Mouse (Mus musculus): ENCODE results near the gene Shc1. TPM values are rescaled to one million over a fixed set of nuclear protein-coding genes. Genes with fewer than 3 reads are reported as not detected.

The Shc1 gene
- polyA plus RNA-seq, 1 experiment: 86.3 TPM

- Histone ChIP-seq H3K36me3 (ENCODE audit: control insufficient read depth, insufficient read depth) (no peaks in the 10 kb centered on the region), H3K27me3 (ENCODE audit: control insufficient read depth, insufficient read depth, insufficient read length) (no peaks in the 10 kb centered on the region), H3K4me3 (ENCODE audit: insufficient read depth, poor library complexity, severe bottlenecking) (peak overlapping the region; percentile 46), H3K79me2 (ENCODE audit: control insufficient read depth, insufficient read depth) (no peaks in the 10 kb centered on the region), H3K79me3 (ENCODE audit: low read depth) (no peaks in the 10 kb centered on the region), H3ac (ENCODE audit: control insufficient read depth, insufficient read length, low read depth) (peak overlapping the region; percentile 60)
- TF ChIP-seq MYOG (IDR thresholded peaks at IDR 0.05; ENCODE audit: control insufficient read depth, extremely low read depth, insufficient read length) (no peak), MAX (IDR thresholded peaks at IDR 0.05) (no peak), USF1 (IDR thresholded peaks at IDR 0.05; ENCODE audit: low read depth) (no peak), CEBPB (IDR thresholded peaks at IDR 0.05; ENCODE audit: low read depth) (no peak), MYOD1 (IDR thresholded peaks at IDR 0.05; ENCODE audit: control insufficient read depth, insufficient read length, low read depth) (no peak), CTCF (IDR thresholded peaks at IDR 0.05; ENCODE audit: control insufficient read depth, insufficient read depth, insufficient read length) (no peak), FOSL1 (IDR thresholded peaks at IDR 0.05; ENCODE audit: insufficient read depth, low read length, poor library complexity, severe bottlenecking) (no peak)
These were observed 40.9 kb downstream of the Shc1 start for GRCm38 (mm10) chr3:89458965-89459807.

- H3ac ChIP-seq (ENCODE audit: control insufficient read depth, insufficient read length, low read depth): no peak overlapping the region
- no peak for TF ChIP-seq CEBPB (IDR thresholded peaks at IDR 0.05; ENCODE audit: low read depth)
- TF ChIP-seq MYOG (IDR thresholded peaks at IDR 0.05; ENCODE audit: control insufficient read depth, extremely low read depth, insufficient read length): no peak
- no peak for TF ChIP-seq USF1 (IDR thresholded peaks at IDR 0.05; ENCODE audit: low read depth)
- TF ChIP-seq MAX (IDR thresholded peaks at IDR 0.05): no peak
- no peak for TF ChIP-seq FOSL1 (IDR thresholded peaks at IDR 0.05; ENCODE audit: insufficient read depth, low read length, poor library complexity, severe bottlenecking)
- TF ChIP-seq MYOD1 (IDR thresholded peaks at IDR 0.05; ENCODE audit: control insufficient read depth, insufficient read length, low read depth): no peak
- no peak for TF ChIP-seq CTCF (IDR thresholded peaks at IDR 0.05; ENCODE audit: control insufficient read depth, insufficient read depth, insufficient read length)
- H3K27me3 ChIP-seq (ENCODE audit: control insufficient read depth, insufficient read depth, insufficient read length): no peaks in the 10 kb centered on the region
- H3K79me2 ChIP-seq (ENCODE audit: control insufficient read depth, insufficient read depth): no peaks in the 10 kb centered on the region
- H3K79me3 ChIP-seq (ENCODE audit: low read depth): no peaks in the 10 kb centered on the region
- H3K4me3 ChIP-seq (ENCODE audit: insufficient read depth, poor library complexity, severe bottlenecking): no peak overlapping the region
- no peaks in the 10 kb centered on the region for H3K36me3 ChIP-seq (ENCODE audit: control insufficient read depth, insufficient read depth)
These were observed 50.0 kb downstream of the Shc1 start for GRCm38 (mm10) chr3:89468268-89468667.

GRCm38 (mm10) chr3:89472280-89472679 lies 54.0 kb downstream of the Shc1 start:
- no peaks in the 10 kb centered on the region for H3K27me3 ChIP-seq (ENCODE audit: control insufficient read depth, insufficient read depth, insufficient read length)
- H3K79me3 ChIP-seq (ENCODE audit: low read depth): no peaks in the 10 kb centered on the region
- no peak overlapping the region for H3ac ChIP-seq (ENCODE audit: control insufficient read depth, insufficient read length, low read depth)
- H3K4me3 ChIP-seq (ENCODE audit: insufficient read depth, poor library complexity, severe bottlenecking): no peak overlapping the region
- no peaks in the 10 kb centered on the region for H3K79me2 ChIP-seq (ENCODE audit: control insufficient read depth, insufficient read depth)
- H3K36me3 ChIP-seq (ENCODE audit: control insufficient read depth, insufficient read depth): no peaks in the 10 kb centered on the region
- TF ChIP-seq USF1 (IDR thresholded peaks at IDR 0.05; ENCODE audit: low read depth): no peak
- no peak for TF ChIP-seq CEBPB (IDR thresholded peaks at IDR 0.05; ENCODE audit: low read depth)

- H3K79me2 ChIP-seq (ENCODE audit: control insufficient read depth, insufficient read depth): no peaks in the 10 kb centered on the region
- H3K4me3 ChIP-seq (ENCODE audit: insufficient read depth, poor library complexity, severe bottlenecking): no peak overlapping the region
- no peak overlapping the region for H3ac ChIP-seq (ENCODE audit: control insufficient read depth, insufficient read length, low read depth)
- TF ChIP-seq FOSL1 (IDR thresholded peaks at IDR 0.05; ENCODE audit: insufficient read depth, low read length, poor library complexity, severe bottlenecking): no peak
- no peak for TF ChIP-seq CTCF (IDR thresholded peaks at IDR 0.05; ENCODE audit: control insufficient read depth, insufficient read depth, insufficient read length)
- no peak for TF ChIP-seq MYOD1 (IDR thresholded peaks at IDR 0.05; ENCODE audit: control insufficient read depth, insufficient read length, low read depth)
- no peak for TF ChIP-seq MAX (IDR thresholded peaks at IDR 0.05)
- no peak for TF ChIP-seq USF1 (IDR thresholded peaks at IDR 0.05; ENCODE audit: low read depth)
- H3K36me3 ChIP-seq (ENCODE audit: control insufficient read depth, insufficient read depth): no peaks in the 10 kb centered on the region
- no peaks in the 10 kb centered on the region for H3K27me3 ChIP-seq (ENCODE audit: control insufficient read depth, insufficient read depth, insufficient read length)
- H3K79me3 ChIP-seq (ENCODE audit: low read depth): no peaks in the 10 kb centered on the region
These were observed 55.6 kb downstream of the Shc1 start for GRCm38 (mm10) chr3:89473838-89474237.

- Histone ChIP-seq H3ac (ENCODE audit: control insufficient read depth, insufficient read length, low read depth) (no peak overlapping the region), H3K79me2 (ENCODE audit: control insufficient read depth, insufficient read depth) (no peaks in the 10 kb centered on the region), H3K27me3 (ENCODE audit: control insufficient read depth, insufficient read depth, insufficient read length) (no peaks in the 10 kb centered on the region), H3K79me3 (ENCODE audit: low read depth) (no peaks in the 10 kb centered on the region), H3K4me3 (ENCODE audit: insufficient read depth, poor library complexity, severe bottlenecking) (no peak overlapping the region), H3K36me3 (ENCODE audit: control insufficient read depth, insufficient read depth) (no peaks in the 10 kb centered on the region)
- TF ChIP-seq MYOD1 (IDR thresholded peaks at IDR 0.05; ENCODE audit: control insufficient read depth, insufficient read length, low read depth) (no peak), FOSL1 (IDR thresholded peaks at IDR 0.05; ENCODE audit: insufficient read depth, low read length, poor library complexity, severe bottlenecking) (no peak), USF1 (IDR thresholded peaks at IDR 0.05; ENCODE audit: low read depth) (no peak)
These were observed 60.8 kb downstream of the Shc1 start for GRCm38 (mm10) chr3:89479055-89479454.

Other genes with a start within 250 kb of the Shc1 start
- gene Scamp3, start 241.0 kb upstream of the Shc1 start, polyA plus RNA-seq (2012; fragmentation: generic; extraction: Trizol): 139 TPM
- 27.4 TPM for gene Fam189b, start 235.3 kb upstream of the Shc1 start, polyA plus RNA-seq (2012; fragmentation: generic; extraction: Trizol)
- gene Gba, start 215.5 kb upstream of the Shc1 start, polyA plus RNA-seq (2012; fragmentation: generic; extraction: Trizol): 40.6 TPM
- 9.1 TPM for gene Thbs3, start 203.3 kb upstream of the Shc1 start, polyA plus RNA-seq (2012; fragmentation: generic; extraction: Trizol)
- 248 TPM for gene Mtx1, start 191.4 kb upstream of the Shc1 start, polyA plus RNA-seq (2012; fragmentation: generic; extraction: Trizol)
- 0.20 TPM for gene Muc1, start 189.4 kb upstream of the Shc1 start, polyA plus RNA-seq (2012; fragmentation: generic; extraction: Trizol)
- gene Krtcap2, start 172.5 kb upstream of the Shc1 start, polyA plus RNA-seq (2012; fragmentation: generic; extraction: Trizol): 299 TPM
- gene Trim46, start 172.1 kb upstream of the Shc1 start, polyA plus RNA-seq (2012; fragmentation: generic; extraction: Trizol): 11.0 TPM
- 228 TPM for gene Dpm3, start 159.1 kb upstream of the Shc1 start, polyA plus RNA-seq (2012; fragmentation: generic; extraction: Trizol)
- 48.7 TPM for gene Slc50a1, start 147.9 kb upstream of the Shc1 start, polyA plus RNA-seq (2012; fragmentation: generic; extraction: Trizol)
- gene Efna1, start 137.3 kb upstream of the Shc1 start, polyA plus RNA-seq (2012; fragmentation: generic; extraction: Trizol): 13.9 TPM
- gene Efna3, start 95.5 kb upstream of the Shc1 start, polyA plus RNA-seq (2012; fragmentation: generic; extraction: Trizol): 2.9 TPM
- 13.3 TPM for gene Efna4, start 80.4 kb upstream of the Shc1 start, polyA plus RNA-seq (2012; fragmentation: generic; extraction: Trizol)
- gene Adam15, start 68.4 kb upstream of the Shc1 start, polyA plus RNA-seq (2012; fragmentation: generic; extraction: Trizol): 60.2 TPM
- 0.01 TPM for gene Dcst2, start 56.5 kb upstream of the Shc1 start, polyA plus RNA-seq (2012; fragmentation: generic; extraction: Trizol)
- 0.20 TPM for gene Dcst1, start 53.2 kb upstream of the Shc1 start, polyA plus RNA-seq (2012; fragmentation: generic; extraction: Trizol)
- 29.5 TPM for gene Zbtb7b, start 23.7 kb upstream of the Shc1 start, polyA plus RNA-seq (2012; fragmentation: generic; extraction: Trizol)
- gene Lenep, start 15.7 kb upstream of the Shc1 start, polyA plus RNA-seq (2012; fragmentation: generic; extraction: Trizol): not detected
- gene Flad1, start 6.6 kb upstream of the Shc1 start, polyA plus RNA-seq (2012; fragmentation: generic; extraction: Trizol): 11.0 TPM
- 446 TPM for gene Cks1b, start 60 bp upstream of the Shc1 start, polyA plus RNA-seq (2012; fragmentation: generic; extraction: Trizol)
- gene Pygo2, start 11.8 kb downstream of the Shc1 start, polyA plus RNA-seq (2012; fragmentation: generic; extraction: Trizol): 53.1 TPM
- 34.6 TPM for gene Pbxip1, start 18.3 kb downstream of the Shc1 start, polyA plus RNA-seq (2012; fragmentation: generic; extraction: Trizol)
- 36.6 TPM for gene Pmvk, start 36.1 kb downstream of the Shc1 start, polyA plus RNA-seq (2012; fragmentation: generic; extraction: Trizol)
- 0.01 TPM for gene Kcnn3, start 101.7 kb downstream of the Shc1 start, polyA plus RNA-seq (2012; fragmentation: generic; extraction: Trizol)